Mouse (Mus musculus) colon, adult 2 months (tissue): ENCODE data around the gene AI987944. TPM values are rescaled to one million over a fixed set of nuclear protein-coding genes. Genes with fewer than 3 reads are reported as not detected.

ENCODE experiments used
- polyA plus RNA-seq: library from polyadenylated mRNA; depleted of rRNA; stranded (reverse); fragments of >200 nt; gene quantifications from 2 replicates; pipeline ENCODE4 v1.2.3, GENCODE M21; 2012; rRNA removed

The AI987944 gene
- 2.0 and 2.1 TPM in 2 replicates for polyA plus RNA-seq

GRCm38 (mm10) chr7:41393048-41393971 lies at the start of gene AI987944:
Gene AI987944 (minus strand): TSS chr7:41393379.

Other genes starting within 250 kb of the AI987944 start
- gene Gm5592, start 239.5 kb downstream of the AI987944 start, polyA plus RNA-seq, result not detected in 2 replicates
- 0.03 TPM in 2 replicates for gene Vmn2r57, start 55.3 kb upstream of the AI987944 start, polyA plus RNA-seq
- gene Gm20449, start 106.0 kb upstream of the AI987944 start, polyA plus RNA-seq, result not detected in 2 replicates
- 2.8 and 3.0 TPM in 2 replicates for gene AW146154, start 106.5 kb upstream of the AI987944 start, polyA plus RNA-seq
- gene Gm6871, start 180.3 kb upstream of the AI987944 start, polyA plus RNA-seq, result not detected in 2 replicates
- gene 2610021A01Rik, start 205.9 kb upstream of the AI987944 start, polyA plus RNA-seq, result 1.7 and 2.0 TPM in 2 replicates
- gene Zfp788, start 239.8 kb upstream of the AI987944 start, polyA plus RNA-seq, result 0.24 and 0.34 TPM in 2 replicates